Mouse (Mus musculus): ENCODE results near the gene Ssh2.

The Ssh2 gene

DNA sequence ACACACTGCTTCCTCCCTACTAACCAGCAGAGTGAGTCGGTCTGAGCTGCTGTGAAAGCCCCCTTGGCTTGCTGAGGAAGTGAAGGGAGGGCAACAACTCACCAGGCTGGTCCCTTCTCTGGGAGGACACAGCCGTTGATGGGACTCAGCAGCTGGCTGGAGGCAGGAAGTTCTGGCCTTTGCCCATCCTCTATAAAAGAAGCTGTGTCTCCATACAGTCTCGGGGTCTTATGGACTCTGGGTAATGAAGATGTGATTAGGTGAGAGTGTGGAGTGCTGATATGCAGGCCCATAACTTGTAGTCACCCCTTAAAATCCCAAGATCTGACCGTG, 278.2 kb downstream of the Ssh2 start:
- DNase-seq: no peak

DNA sequence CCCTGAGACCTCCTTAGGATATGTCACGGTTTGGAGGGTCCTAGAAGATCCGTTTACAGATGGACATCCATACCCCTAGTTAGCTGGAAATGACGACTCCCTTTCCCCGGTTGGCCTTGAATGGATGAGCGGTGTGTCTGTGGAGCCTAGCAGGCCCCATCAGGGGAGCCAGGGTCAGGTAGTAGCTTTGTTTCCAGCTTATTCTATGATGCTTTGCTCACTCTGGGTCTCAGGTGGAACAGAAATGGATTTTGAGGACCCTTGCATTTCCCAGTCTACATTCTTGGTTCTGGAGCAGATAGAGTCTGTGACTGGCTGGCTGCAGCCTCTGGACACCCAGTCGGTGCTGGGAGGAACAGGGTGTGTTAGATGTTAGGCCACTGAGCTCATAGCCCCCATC, 278.7 kb downstream of the Ssh2 start:
- DNase-seq: no peak

DNA sequence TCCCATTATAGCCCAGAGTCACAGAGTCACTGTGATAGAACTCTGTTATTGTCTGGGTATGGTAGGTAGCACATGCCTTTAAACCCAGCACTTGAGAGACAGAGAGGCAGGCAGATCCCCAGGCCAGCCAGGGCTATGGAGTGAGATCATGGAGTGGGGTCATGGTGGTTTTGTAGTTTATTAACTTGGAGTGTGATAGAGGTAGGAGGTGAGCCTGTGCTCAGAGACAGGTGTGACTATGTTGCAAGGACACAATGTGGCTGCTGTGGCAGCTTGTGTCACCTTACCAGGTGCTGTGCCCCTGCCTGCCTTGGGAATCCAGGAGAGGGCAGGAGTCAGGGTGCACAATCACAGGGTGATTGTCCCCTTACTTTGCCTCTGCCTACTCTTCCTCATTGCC, 279.4 kb downstream of the Ssh2 start:
- DNase-seq: no peak

DNA sequence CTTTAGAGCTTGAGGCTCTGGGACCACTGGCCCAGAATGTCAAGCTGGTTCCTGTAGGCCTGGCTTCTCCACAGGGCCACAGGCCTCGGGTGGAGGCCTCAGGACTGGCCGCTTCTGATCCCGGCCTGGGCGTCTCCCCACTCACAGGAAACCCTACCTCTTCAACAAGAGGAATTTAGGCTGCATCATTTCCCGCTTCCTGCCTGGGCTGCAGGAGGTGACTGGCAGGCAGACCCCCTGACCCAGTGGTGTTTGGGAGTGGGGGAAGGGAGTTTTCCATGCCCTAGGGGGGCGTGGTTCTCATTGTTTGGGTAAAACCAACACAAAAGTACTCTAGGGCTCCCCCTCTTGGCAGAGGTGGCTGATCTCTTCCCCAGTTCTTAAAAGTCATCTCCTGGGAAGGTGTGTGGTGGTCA, 281.3 kb downstream of the Ssh2 start:
- peak; percentile 71 to 74 for DNase-seq

DNA sequence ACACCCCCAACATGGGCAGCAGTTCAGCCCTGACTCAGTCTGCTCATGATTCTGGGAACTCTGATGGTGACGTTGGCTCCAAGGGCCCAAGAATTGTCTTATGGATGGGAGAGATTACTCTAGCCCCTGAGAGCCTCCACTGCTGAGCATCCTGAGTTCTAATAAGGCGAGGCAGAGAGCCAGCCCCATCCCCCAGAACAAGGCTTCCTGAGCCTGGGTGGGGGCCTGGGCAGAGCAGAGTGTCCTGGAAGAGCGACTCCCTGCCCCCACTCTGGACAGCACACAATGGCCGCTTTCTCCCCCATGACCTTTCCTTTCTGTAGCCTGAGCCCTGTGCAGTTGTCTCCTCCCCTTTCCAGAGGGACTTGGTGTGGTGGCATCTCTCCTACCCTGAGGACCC, 281.8 kb downstream of the Ssh2 start:
- peak in 1 of 2 experiments; percentile 40 for DNase-seq

DNA sequence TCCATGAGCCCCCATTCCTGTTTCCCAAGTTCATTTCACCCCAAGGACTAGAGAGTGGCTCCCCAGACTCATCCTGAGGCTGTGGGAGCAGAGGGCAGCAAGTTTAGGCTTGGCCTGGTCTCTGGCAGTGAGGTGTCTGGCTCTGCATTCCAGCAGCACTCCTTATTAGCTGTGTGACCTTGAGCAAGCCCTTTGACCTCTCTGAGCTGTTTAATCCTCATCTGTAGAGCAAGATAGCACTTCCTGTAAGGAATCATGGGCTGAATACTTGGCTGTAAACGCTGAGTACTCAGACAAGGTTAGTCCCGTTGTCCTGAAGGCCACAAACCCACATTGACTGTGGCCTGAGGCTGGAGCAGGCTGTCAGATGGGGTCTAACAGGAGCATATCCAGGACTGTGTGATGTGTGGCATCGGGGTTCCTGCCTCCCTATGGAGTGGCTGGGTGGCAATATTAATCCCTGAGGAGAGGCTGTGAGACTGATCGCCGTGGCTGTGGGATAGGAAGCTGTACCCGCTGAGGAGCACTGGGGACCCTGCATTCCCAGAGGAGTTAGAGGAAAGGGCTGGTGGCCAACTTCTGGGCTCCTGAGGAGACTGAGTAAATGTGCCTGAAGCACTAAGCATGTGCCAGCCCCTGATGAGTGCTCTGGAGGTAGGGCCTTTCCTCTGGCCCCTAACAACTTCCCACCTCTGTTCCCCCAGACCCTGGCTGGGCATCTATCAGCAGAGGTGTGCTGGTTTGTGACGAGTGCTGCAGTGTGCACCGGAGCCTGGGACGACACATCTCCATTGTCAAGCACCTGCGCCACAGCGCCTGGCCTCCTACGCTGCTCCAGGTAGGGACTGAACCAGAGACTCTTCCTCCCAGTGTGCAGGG, 282.4 kb downstream of the Ssh2 start:
- DNase-seq: peak in 1 of 2 experiments; percentile 47

DNA sequence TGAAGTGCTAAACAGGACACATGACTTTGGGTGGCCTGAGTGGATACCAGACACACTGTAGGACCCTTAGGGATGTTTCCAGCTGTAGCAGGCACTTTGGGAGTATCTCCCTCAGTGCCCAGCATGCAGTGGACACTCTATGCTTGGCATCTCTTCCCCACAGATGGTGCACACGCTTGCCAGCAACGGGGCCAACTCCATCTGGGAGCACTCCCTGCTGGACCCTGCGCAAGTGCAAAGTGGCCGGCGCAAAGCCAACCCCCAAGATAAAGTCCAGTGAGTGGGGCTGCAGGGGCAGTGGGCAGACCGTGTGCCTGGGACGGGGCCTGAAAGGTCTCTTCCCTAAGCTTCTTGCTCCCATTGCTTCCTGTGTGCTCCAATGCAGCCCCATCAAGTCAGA, 283.3 kb downstream of the Ssh2 start:
- DNase-seq: peak; percentile 87 to 92

DNA sequence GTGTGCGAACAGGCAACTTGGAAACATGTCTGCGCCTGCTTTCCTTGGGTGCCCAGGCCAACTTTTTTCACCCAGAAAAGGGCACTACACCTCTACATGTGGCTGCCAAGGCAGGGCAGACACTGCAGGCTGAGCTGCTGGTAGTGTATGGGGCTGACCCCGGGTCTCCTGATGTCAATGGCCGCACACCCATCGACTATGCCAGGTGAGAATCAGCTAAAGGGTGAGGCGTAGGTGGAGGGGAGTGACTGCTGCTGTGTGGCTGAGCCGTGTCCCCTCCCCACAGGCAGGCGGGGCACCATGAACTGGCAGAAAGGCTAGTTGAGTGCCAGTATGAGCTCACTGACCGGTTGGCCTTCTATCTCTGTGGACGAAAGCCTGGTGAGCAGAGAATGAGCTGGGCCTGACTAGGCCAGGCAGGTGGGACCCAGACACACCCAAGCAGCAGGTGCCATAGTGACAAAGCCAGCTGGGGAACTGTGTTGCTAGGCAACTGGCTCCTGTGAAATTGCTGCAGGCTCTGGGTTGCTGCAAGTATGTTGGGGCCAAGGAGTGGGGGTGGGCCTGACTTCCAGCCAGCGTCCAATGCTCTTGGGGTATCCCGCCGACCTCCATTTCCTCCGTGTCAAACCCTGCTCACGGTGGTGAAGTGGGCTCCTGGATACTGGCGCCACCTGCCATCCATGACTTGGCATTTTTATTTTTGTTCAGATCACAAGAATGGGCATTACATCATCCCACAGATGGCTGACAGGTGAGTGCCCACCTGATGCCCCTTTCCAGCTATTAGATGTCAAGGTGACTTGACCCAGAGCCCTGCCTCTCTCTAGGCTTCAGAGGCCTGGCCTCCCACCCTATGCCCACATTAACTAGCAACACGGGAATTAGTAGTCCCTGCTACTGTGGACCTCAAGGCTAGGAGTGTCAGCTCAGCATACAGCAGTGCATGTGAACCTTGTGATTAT, 284.6 kb downstream of the Ssh2 start:
- DNase-seq: peak in 1 of 2 experiments; percentile 55

DNA sequence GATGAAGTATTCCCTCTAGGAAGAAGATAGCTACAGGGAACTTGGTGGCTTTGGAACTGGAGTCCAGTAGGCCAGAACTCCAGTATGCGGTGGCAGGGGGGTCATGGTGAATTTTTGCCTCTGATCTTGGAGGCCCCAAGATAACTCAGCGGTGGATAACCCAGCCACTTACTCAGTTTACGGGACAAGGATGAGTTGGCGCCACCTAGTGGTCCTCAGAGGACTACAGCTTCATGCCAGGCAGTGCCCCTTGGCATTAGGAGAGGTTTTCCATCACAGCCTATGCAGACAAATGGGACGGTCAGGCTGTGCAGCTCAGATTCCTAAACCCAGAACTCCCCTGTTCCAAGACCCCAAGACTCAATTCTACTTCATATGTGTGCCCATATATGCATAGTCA, 285.3 kb downstream of the Ssh2 start:
- peak; percentile 89 to 90 for DNase-seq

DNA sequence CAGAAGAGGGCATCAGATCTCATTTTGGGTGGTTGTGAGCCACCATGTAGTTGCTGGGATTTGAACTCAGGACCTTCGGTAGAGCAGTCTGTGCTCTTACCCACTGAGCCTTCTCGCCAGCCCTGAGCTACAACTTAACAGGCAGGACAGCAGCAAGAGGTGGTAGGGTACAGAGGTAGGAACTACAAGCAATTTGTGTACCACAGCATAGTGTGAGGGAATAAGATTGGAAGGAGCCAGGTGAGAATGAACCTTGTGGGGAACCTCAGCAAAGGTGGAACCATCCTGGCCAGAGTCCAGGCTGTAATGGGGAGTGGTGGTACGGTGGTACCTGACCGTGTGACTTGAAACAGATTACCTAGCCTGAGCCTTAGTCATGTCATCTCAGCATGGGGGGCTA, 285.9 kb downstream of the Ssh2 start:
- DNase-seq: no peak

DNA sequence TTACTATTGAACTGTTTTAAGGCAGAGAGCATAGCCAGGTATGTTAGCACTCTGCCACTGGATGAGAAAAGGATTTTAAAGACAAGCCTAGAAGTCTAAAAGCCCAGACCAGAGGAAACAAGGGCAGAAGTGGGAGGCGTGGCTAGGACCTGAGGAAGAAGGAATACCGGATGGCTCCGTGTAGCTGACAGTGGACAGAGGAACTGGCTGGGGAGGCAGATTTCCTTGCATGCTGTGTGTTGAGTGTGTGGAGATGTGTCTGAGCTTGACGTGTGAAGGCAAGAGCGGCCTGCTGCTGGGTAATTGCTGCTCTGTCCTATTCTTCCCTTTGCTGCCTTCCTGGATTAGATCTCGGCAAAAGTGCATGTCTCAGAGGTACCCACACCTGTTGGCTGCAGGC, 286.4 kb downstream of the Ssh2 start:
- no peak for DNase-seq

DNA sequence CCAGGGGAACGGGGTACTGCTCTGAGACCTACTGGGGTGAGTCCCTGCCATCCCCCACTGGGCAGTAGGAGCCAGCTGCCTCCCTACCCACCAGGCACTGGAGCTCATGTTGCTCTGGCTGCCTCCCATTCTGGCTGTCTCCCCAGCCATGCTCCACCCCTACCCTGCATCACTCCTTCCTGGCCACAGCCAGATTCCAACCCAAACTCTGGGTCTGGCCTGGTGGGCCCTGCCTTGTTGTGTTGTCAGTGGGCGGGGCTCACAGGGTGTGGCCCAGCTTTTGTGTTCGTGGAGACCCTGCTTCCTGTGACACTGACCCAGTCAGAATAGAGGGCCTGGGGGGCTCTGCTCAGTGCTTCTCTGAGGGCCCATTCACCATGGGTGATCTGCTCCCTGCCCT, 287.4 kb downstream of the Ssh2 start:
- peak in 1 of 2 experiments; percentile 20 for DNase-seq

DNA sequence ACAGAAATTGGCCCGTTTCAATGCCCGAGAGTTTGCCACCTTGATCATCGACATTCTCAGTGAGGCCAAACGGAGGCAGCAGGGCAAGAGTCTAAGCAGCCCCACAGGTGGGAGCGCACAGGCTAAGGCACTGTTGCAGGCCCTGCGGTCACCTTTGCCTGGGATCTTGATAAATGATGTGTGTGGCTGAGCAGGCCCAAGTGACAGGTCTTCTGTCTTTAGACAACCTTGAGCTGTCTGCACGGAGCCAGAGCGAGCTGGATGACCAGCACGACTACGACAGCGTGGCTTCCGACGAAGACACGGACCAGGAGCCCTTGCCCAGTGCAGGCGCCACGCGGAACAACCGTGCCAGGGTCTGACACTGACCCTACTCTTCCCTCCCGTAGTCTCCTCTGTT, 288.3 kb downstream of the Ssh2 start:
- DNase-seq: no peak

DNA sequence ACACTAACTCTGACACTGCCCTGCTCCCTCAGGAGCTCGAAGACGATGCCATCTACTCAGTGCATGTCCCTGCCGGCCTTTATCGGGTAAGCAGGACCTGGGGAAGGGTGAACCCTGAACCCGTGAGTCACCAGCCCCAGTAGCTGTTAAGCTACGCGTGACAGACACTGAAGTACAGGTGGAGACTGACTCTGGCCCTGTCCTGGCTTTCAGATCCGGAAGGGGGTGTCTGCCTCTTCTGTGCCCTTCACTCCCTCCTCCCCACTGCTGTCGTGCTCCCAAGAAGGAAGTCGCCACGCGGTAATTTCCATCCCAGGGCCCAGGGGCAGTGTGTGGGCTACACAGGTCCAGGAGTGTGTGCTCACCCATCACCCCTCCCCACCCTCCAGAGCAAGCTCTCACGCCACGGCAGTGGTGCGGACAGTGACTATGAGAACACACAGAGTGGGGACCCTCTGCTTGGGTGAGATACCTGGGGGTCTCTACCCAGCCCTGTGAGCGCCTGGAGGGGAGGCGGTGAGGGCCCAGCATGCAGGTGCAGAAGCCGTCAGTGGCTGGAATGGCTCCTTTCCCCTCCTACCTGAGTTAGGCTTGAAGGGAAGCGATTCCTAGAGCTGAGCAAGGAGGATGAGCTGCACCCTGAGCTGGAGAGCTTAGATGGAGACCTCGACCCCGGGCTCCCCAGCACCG, 289.3 kb downstream of the Ssh2 start:
- no peak for DNase-seq

DNA sequence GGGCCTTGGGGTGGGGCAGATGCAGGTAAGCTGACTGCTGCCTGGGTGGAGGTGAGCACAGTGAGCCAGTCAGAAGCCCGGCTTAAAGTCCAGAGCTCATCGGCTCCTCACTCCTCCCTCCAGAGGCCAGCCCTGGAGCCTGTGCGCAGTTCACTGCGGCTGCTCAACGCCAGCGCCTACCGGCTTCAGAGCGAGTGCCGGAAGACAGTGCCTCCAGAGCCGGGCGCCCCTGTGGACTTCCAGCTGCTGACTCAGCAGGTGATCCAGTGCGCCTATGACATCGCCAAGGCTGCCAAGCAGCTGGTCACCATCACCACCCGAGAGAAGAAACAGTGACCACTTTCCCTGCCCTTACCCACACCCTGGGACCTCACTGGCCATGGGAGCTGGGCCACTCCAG, 290.2 kb downstream of the Ssh2 start:
- no peak for DNase-seq

DNA sequence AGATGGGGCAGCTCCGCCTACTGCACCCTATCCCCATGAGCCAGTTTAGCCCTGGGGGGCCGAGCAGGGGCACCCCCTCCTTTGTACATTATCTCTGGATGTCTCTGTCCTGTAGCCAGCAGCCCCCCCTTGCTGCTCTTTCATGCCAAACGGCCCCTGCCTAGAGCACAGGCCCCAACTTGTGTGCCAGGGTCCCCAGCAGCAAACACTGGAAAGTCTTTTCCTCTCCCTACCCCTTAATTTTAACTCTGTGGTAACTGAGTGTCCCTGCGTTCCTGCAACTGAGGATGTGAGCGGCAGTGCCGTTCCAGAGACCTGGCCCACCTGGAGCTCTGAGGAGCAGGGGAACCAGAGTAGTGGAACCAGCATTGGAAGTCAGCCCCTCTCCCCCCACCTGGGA, 290.9 kb downstream of the Ssh2 start:
- DNase-seq: peak in 1 of 2 experiments; percentile 16

DNA sequence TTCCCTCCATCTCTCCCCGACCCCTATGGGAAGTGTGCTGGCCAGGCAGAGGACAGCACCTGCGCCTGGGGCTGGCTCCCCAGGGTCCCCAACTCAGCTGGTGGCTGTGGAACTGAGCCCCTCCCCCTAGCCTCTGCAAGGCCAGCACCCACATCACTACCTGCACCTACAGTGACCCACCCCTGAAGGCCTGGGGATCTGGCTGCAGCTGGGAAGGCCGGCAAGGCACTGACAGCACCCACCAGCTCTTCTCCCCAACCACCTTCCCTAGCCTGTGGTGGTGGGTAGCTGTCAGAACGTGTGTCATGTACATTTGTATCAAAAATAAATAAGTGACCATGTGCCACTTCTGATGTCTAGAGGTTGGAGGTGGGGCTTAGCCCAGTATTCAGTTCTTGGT, 291.3 kb downstream of the Ssh2 start:
- DNase-seq: peak; percentile 24 to 32

DNA sequence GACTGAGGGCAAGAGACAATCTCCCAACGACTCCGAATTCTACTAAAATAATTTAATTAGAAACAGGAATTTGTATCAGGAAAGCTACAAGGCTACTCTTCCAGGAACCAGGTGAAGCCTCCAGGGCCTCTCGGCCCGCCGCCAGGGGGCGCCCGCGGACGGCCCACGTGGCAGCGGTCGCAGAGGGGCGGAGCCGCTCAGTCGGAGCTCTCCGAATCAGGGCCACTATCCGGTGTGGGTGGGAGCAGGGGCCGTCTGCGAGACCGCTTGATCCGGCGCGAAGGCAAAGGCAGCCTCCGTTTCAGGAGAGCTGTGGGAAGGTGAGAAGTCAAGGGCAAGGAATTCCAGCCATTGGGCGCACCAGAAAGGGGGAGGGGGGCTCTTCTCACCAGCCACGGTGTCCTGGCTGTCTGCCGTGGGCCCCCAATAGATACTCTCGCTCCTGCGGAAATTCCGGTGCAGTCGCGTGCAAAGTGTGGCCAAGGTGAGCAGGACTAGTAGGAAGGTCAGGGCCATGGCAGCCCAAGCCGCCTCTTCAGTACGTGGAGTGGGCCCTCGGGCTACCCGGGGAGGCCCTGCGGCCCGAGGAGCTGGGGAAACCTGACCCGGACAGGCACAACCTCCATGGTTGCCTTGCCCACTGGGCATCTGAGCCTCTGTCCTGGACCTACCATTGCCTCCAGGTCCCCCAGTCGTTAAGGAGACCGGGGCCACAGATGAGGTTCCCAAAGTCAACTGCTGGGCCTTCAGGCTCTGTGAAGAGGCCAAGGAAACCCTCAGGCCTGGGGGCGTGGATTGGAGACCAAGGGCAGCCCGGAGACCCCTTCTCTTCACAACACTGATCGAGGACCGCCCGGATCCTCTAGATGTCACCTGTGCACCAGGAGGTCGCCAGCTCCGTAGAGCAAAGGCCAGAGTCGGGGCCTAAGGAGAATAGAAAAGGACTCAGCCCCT, 292.3 kb downstream of the Ssh2 start:
- peak; percentile 89 to 92 for DNase-seq

Measured in cerebellum, postnatal 10 days (tissue).